Mouse (Mus musculus) bone marrow, adult 2 months (tissue): ENCODE measurements around the gene Anapc13.

ENCODE experiments used
- CTCF ChIP-seq: fragments of 200-500 bp; IDR thresholded peaks from 2 replicates; pipeline ENCODE4 v1.5.1; 2011; ENCODE audit warnings: low read length, control low read depth; ENCODE audit not compliant: control insufficient read depth, insufficient read depth
- POLR2A ChIP-seq: fragments of 200-500 bp; IDR thresholded peaks from 2 replicates; pipeline ENCODE4 v1.6.1; 2011; ENCODE audit warnings: low read depth, mild to moderate bottlenecking, control low read depth, low read length, borderline replicate concordance; ENCODE audit not compliant: control insufficient read depth

DNA sequence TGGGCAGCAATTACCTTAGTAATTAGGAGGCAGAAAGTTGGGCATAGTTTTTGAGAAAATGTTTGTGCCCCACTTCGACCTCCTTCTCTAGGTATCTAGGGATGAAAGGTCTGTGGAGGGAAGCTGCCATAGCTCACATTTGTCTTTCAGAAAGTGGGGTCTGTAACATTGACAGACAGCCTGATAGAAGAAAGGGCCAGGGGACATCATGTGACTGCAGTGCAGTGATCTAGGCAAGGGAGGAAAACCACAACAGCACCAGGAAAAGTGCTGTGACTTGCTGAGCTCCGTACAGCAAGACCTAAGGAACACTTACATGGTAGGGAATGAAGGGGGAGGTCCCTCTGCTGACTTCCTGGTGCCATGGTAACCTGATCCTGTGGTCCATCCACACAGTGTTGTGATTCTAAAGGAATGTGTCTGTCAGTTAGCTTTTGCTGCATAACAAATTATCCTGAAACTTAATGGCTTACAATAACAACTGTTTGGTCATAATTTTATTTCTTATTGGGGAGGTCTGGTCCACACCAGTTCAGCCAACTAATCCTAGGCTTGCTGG, 5.6 kb downstream of the Anapc13 start:
- no peak for TF ChIP-seq CTCF
- TF ChIP-seq POLR2A = no peak
